Mouse (Mus musculus) regulatory T cell (primary cell): ENCODE measurements at regions not wholly inside any gene's neighbourhood (a gene's known extent, or its start where the extent isn't known, plus 50 kb on each side); places are given as distances from the start of the nearest gene placed in this dataset.

Source experiments
- in situ Hi-C: fragments of 300-600 bp; cut with MboI, MseI; formaldehyde crosslinking; loops from one replicate; pipeline ENCODE4 v1.15.1; 2025; ENCODE audit warnings: high pct_unique_total_duplicates

GRCm38 (mm10) chr5:85467811-85468210, 597.6 kb downstream of the Cenpc1 start:
- in situ Hi-C loops, result no loop called here

GRCm38 (mm10) chr5:85467151-85467550, 598.2 kb downstream of the Cenpc1 start:
- in situ Hi-C loops, result no loop called here
